Mouse (Mus musculus) midbrain, postnatal 0 days (tissue): ENCODE results near the gene Ppef1. TPM values are rescaled to one million over a fixed set of nuclear protein-coding genes. Genes with fewer than 3 reads are reported as not detected.
A peak's percentile ranks its signal among the peaks of the same experiment; 100 is the strongest.
"Not testable (repeated sequence)": the region's sequence is repeated elsewhere in the genome, so short reads cannot be mapped to it uniquely, and the experiment has no call there.

Experiments
- ATAC-seq: fragments of 200-750 bp; cut with Nextera tagmentation; 2 replicates; pipeline ENCODE4 v1.8.0; 2017; ENCODE audit warnings: moderate number of reproducible peaks, mild to moderate bottlenecking, moderate TSS enrichment, moderate library complexity; ENCODE audit not compliant: low FRiP score
- DNase-seq: peaks from one replicate; pipeline ENCODE4 v3.0.0-alpha.2; 2015; ENCODE audit warnings: low spot score
- H3K27ac ChIP-seq: fragments of 300-500 bp; sonication (generic); 2 replicates; pipeline ENCODE4 v1.5.1; 2014; ENCODE audit warnings: low read depth, mild to moderate bottlenecking, low read length, mixed read lengths
- H3K27me3 ChIP-seq: fragments of 300-500 bp; sonication (generic); 2 replicates; pipeline ENCODE4 v1.6.1; 2014; ENCODE audit warnings: low read length, control low read depth, mixed read lengths; ENCODE audit not compliant: insufficient read depth
- H3K36me3 ChIP-seq: fragments of 300-500 bp; sonication (generic); 2 replicates; pipeline ENCODE4 v1.6.1; 2014; ENCODE audit warnings: low read length, control low read depth, mixed read lengths; ENCODE audit not compliant: insufficient read depth
- H3K4me1 ChIP-seq: fragments of 300-500 bp; sonication (generic); 2 replicates; pipeline ENCODE4 v1.6.1; 2014; ENCODE audit warnings: mild to moderate bottlenecking, control low read depth, antibody characterized with exemption, low read length, mixed read lengths; ENCODE audit not compliant: insufficient read depth
- H3K4me2 ChIP-seq: fragments of 300-500 bp; sonication (generic); 2 replicates; pipeline ENCODE4 v1.6.1; 2014; ENCODE audit warnings: low read depth, mild to moderate bottlenecking, low read length, mixed read lengths; ENCODE audit not compliant: poor library complexity, severe bottlenecking
- H3K4me3 ChIP-seq: fragments of 300-500 bp; sonication (generic); 2 replicates; pipeline ENCODE4 v1.5.1; 2014; ENCODE audit warnings: low read depth, mild to moderate bottlenecking, low read length, moderate library complexity
- H3K9ac ChIP-seq: fragments of 300-500 bp; sonication (generic); replicated peaks from 2 replicates; pipeline ENCODE4 v1.6.1; 2014; ENCODE audit warnings: mild to moderate bottlenecking, low read length, moderate library complexity, mixed read lengths; ENCODE audit not compliant: poor library complexity, severe bottlenecking
- H3K9me3 ChIP-seq: fragments of 300-500 bp; sonication (generic); 2 replicates; pipeline ENCODE4 v1.6.1; 2016; ENCODE audit warnings: low read length, control low read depth
- CTCF ChIP-seq: IDR thresholded peaks from 2 replicates; pipeline ENCODE4 v1.5.1; 2016; ENCODE audit warnings: antibody characterized with exemption, mild to moderate bottlenecking
- WGBS: fragments of 180-500 bp; shearing (Covaris S2); extraction: QIAGEN DNeasy Blood & Tissue Kit; methylation state at CpG from one replicate; pipeline ENCODE4 v1.1.7; 2014; 5-methylcytosine and 5-hydroxymethylcytosine counted together
- polyA plus RNA-seq: library from polyadenylated mRNA; unstranded; fragments of >200 nt; fragmentation: Nextera tagmentation; extraction: Ambion mirVana; gene quantifications from 2 replicates; pipeline ENCODE4 v1.2.1, GENCODE M21; 2015
- total RNA-seq: library from RNA; depleted of rRNA; stranded (reverse); fragments of >200 nt; gene quantifications from 2 replicates; pipeline ENCODE4 v1.2.3, GENCODE M21; 2014; rRNA removed

Gene Ppef1
- total RNA-seq (0.22 and 0.33 TPM in 2 replicates), polyA plus RNA-seq (0.84 and 1.1 TPM in 2 replicates)

DNA sequence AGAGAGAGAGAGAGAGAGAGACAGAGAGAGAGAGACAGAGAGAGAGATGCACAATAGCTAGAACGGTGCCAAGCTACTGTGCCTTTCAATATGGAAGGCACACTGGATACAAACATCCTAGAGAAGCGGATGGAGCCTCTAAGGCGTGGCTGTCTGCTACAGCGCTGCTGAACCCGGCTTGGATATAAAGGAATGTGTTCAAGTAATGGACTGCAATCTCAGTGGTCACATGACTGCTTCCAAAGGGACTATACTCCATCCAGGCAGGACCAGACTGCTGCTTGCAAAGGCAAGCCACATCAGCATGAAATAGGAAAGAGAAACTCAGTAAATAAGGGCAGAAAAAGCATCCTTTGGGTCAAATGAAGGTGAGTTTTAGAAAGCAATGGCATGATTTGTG is at the start of gene Ppef1:
Ppef1 (minus strand) TSS at position 116 of the 400 bp plus-strand sequence.
- WGBS, result 70% methylated on average over 5 of the region's 5 CpGs

DNA sequence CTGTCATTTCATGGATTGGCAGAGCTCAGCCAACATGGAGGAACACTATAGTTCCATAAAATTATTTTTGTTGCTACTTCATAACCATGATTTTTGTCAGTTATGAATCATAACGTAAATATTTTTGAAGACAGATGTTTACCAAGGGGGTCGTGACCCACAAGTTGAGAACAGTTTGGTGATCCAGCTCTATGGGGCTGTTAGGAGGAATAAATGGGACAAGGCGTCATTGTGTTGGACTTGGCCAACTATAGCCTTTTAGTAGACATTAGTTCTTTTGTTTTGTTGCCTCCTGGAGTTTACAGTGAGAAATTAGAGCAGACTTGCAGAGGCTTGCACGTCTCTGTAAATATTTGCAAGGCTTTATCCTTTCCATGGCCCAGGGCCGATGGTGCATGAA is 46.7 kb upstream of the Ppef1 start:
- ATAC-seq, result no peak
- WGBS, result 83% methylated on average over 5 of the region's 5 CpGs
- TF ChIP-seq CTCF, result no peak
- Histone ChIP-seq H3K36me3 (no peaks in the 10 kb centered on the region), H3K4me2 (no peak overlapping the region), H3K27me3 (no peaks in the 10 kb centered on the region; the same call in 1 of the 2 replicates), H3K27ac (no peak overlapping the region), H3K9me3 (no peaks in the 10 kb centered on the region), H3K9ac (no peak overlapping the region), H3K4me3 (no peak overlapping the region), H3K4me1 (no peaks in the 10 kb centered on the region)
- DNase-seq, result no peak

More for the DNA sequence above, at the start of gene Ppef1:
- no peak for ATAC-seq
- Histone ChIP-seq H3K9ac (no peak within 1 kb of the TSS), H3K4me2 (no peak within 1 kb of the TSS), H3K36me3 (no peaks in the 10 kb centered on the region), H3K27me3 (no peaks in the 10 kb centered on the region), H3K4me3 (no peak within 1 kb of the TSS), H3K9me3 (no peaks in the 10 kb centered on the region), H3K4me1 (no peaks in the 10 kb centered on the region), H3K27ac (no peak within 1 kb of the TSS)
- DNase-seq, result no peak
- TF ChIP-seq CTCF, result no peak

DNA sequence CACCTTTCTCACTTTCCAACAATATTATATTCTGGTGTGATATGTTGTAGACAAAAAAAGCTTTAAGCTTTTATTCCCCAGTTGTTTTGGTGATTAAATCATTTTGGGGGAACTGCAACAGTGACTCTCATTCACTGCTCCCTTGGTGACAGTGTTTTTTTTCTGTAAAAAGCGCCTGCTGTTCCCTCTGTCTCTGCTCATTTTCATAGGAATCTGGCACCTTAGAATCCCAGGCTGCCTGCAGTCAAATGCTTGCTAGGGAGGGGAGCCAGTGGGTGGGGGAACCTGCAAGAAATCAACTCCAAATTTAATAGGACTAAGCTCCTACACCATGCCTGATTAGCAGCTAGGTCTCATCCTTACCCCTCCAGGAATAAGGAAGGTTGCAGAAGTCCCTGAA is 37.5 kb upstream of the Ppef1 start:
- no peak overlapping the region for H3K27ac ChIP-seq
- DNase-seq, result no peak
- TF ChIP-seq CTCF, result no peak
- H3K4me1 ChIP-seq, result no peaks in the 10 kb centered on the region
- H3K9me3 ChIP-seq, result no peaks in the 10 kb centered on the region
- no peak for ATAC-seq
- no peaks in the 10 kb centered on the region for H3K36me3 ChIP-seq
- no peaks in the 10 kb centered on the region; the same call in 1 of the 2 replicates for H3K27me3 ChIP-seq
- WGBS, result 15% methylated on average over 1 of the region's 1 CpGs
- H3K4me2 ChIP-seq, result no peak overlapping the region
- H3K4me3 ChIP-seq, result no peak overlapping the region
- no peak overlapping the region for H3K9ac ChIP-seq

DNA sequence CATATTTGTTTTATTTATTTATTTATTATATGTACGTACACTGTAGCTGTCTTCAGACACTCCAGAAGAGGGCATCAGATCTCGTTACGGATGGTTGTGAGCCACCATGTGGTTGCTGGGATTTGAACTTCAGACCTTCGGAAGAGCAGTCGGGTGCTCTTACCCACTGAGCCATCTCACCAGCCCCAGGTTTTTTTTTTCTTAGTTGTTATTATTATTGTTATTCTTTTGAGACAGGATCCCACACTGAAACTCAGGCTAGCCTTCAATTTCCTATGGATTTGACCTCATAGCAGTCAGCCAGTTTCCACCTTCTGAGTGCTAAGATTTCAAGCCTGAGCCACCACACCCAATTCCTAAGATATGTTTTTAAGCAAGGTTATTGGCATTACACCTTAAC is 34.1 kb upstream of the Ppef1 start:
- 83% methylated on average over 5 of the region's 5 CpGs for WGBS
- DNase-seq, H3K27me3 ChIP-seq, H3K9me3 ChIP-seq, H3K36me3 ChIP-seq, ATAC-seq, H3K9ac ChIP-seq, H3K4me1 ChIP-seq, H3K4me2 ChIP-seq, H3K27ac ChIP-seq, H3K4me3 ChIP-seq: not testable (repeated sequence)

DNA sequence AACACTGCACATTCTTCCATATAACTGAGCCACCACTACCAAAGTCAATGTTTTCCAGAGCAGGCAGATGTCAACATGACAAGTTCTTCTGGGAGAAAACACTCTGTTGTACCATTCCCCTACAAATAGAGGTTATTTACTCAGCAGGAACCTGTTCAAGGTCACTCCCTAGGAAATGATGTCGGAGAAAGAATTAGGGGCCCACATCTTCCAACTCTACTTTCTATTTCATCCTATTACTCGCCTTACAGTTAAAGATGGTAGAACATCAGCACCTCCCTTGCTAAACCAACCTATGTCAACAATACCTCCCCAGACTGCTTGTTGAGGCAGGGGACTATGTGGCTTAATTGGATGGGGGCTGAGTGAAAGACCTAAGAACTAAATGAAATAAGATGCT is 32.1 kb upstream of the Ppef1 start, which contains the start of gene Rs1:
Rs1 (plus strand) TSS at position 301 of the 400 bp plus-strand sequence.
- ATAC-seq, result no peak
- WGBS, result 83% methylated on average over 2 of the region's 2 CpGs
- Histone ChIP-seq H3K9ac (no peak within 1 kb of the TSS), H3K36me3 (no peaks in the 10 kb centered on the region), H3K9me3 (no peaks in the 10 kb centered on the region), H3K4me1 (no peaks in the 10 kb centered on the region), H3K27me3 (no peaks in the 10 kb centered on the region; the same call in 1 of the 2 replicates), H3K4me2 (peak within 1 kb of the TSS; percentile 39), H3K4me3 (peak within 1 kb of the TSS; percentile 40; the same call in 1 of the 2 replicates), H3K27ac (no peak within 1 kb of the TSS)
- no peak for TF ChIP-seq CTCF
- no peak for DNase-seq

DNA sequence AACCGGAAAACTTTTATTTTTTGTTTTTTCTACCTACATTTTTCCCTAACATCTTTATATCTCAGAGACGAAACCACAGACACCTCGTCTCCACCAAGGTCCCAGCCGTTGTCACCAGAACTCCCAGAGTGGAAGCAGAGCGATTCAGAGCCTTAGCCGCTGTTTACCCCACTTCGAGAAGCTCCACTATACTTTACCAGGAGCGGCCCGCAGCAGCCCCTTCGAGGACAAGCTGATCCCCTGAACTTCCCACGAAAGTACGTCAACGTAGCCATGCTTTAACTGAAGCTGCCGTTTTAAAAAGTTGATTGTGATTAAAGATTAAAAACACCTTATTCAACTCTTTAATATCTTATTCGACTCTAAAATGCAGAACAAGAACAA is 30.7 kb upstream of the Ppef1 start:
- 27% methylated on average over 15 of the region's 15 CpGs for WGBS
- no peak for DNase-seq

More for the DNA sequence above, 30.7 kb upstream of the Ppef1 start:
- Histone ChIP-seq H3K9ac (no peak overlapping the region), H3K4me2 (peak overlapping the region; percentile 39), H3K9me3 (no peaks in the 10 kb centered on the region), H3K27ac (no peak overlapping the region), H3K4me3 (peak overlapping the region; percentile 40), H3K27me3 (no peaks in the 10 kb centered on the region; the same call in 1 of the 2 replicates), H3K4me1 (no peaks in the 10 kb centered on the region), H3K36me3 (no peaks in the 10 kb centered on the region)
- no peak for TF ChIP-seq CTCF
- peak; percentile 83 for ATAC-seq
